Mouse (Mus musculus) hindbrain, embryonic 15.5 days (tissue): ENCODE measurements at regions not wholly inside any gene's neighbourhood (a gene's known extent, or its start where the extent isn't known, plus 50 kb on each side); places are given as distances from the start of the nearest gene placed in this dataset.

Source experiments
- ATAC-seq: fragments of 200-750 bp; cut with Nextera tagmentation; 2 replicates; pipeline ENCODE4 v1.8.0; 2017; ENCODE audit warnings: low read depth, moderate number of reproducible peaks, moderate TSS enrichment; ENCODE audit not compliant: low FRiP score
- H3K27ac ChIP-seq: fragments of 300-500 bp; sonication (generic); replicated peaks from 2 replicates; pipeline ENCODE4 v1.5.1; 2015; ENCODE audit warnings: mild to moderate bottlenecking, inconsistent platforms
- H3K27me3 ChIP-seq: fragments of 300-500 bp; sonication (generic); 2 replicates; pipeline ENCODE4 v1.6.1; 2015; ENCODE audit warnings: control low read depth, inconsistent platforms
- H3K36me3 ChIP-seq: fragments of 300-500 bp; sonication (generic); 2 replicates; pipeline ENCODE4 v1.6.1; 2015; ENCODE audit warnings: control low read depth, inconsistent platforms
- H3K4me1 ChIP-seq: fragments of 300-500 bp; sonication (generic); replicated peaks from 2 replicates; pipeline ENCODE4 v1.6.1; 2015; ENCODE audit warnings: control low read depth, inconsistent platforms
- H3K4me2 ChIP-seq: fragments of 300-500 bp; sonication (generic); 2 replicates; pipeline ENCODE4 v1.6.1; 2015; ENCODE audit warnings: moderate library complexity, mild to moderate bottlenecking, inconsistent platforms
- H3K4me3 ChIP-seq: fragments of 300-500 bp; sonication (generic); 2 replicates; pipeline ENCODE4 v1.5.1; 2015; ENCODE audit warnings: mild to moderate bottlenecking, inconsistent platforms
- H3K9ac ChIP-seq: fragments of 300-500 bp; sonication (generic); 2 replicates; pipeline ENCODE4 v1.6.1; 2015; ENCODE audit warnings: inconsistent platforms
- H3K9me3 ChIP-seq: fragments of 300-500 bp; sonication (generic); 2 replicates; pipeline ENCODE4 v1.6.1; 2016; ENCODE audit warnings: control low read depth, inconsistent platforms
- WGBS: fragments of 180-500 bp; shearing (Covaris S2); methylation state at CpG from one replicate; pipeline ENCODE4 v1.1.7; 2015; 5-methylcytosine and 5-hydroxymethylcytosine counted together

- no peaks in the 10 kb centered on the region for H3K27me3 ChIP-seq
- no peaks in the 10 kb centered on the region for H3K36me3 ChIP-seq
- H3K9ac ChIP-seq, result no peak overlapping the region
- H3K9me3 ChIP-seq, result no peaks in the 10 kb centered on the region
- ATAC-seq, result no peak
- H3K4me2 ChIP-seq, result no peak overlapping the region
- H3K4me3 ChIP-seq, result no peak overlapping the region
- no peak overlapping the region for H3K27ac ChIP-seq
- no peaks in the 10 kb centered on the region for H3K4me1 ChIP-seq
- 47% methylated on average over 4 of the region's 4 CpGs for WGBS
These were observed 237.5 kb upstream of the Zic3 start for GRCm38 (mm10) chrX:57784959-57785358.

GRCm38 (mm10) chrX:57787615-57788014 is 234.9 kb upstream of the Zic3 start:
- no peaks in the 10 kb centered on the region for H3K4me1 ChIP-seq
- no peaks in the 10 kb centered on the region for H3K9me3 ChIP-seq
- H3K36me3 ChIP-seq, result no peaks in the 10 kb centered on the region
- WGBS, result 67% methylated on average over 1 of the region's 1 CpGs
- H3K4me3 ChIP-seq, result no peak overlapping the region
- no peak overlapping the region for H3K27ac ChIP-seq
- H3K4me2 ChIP-seq, result no peak overlapping the region
- H3K27me3 ChIP-seq, result no peaks in the 10 kb centered on the region
- no peak for ATAC-seq
- H3K9ac ChIP-seq, result no peak overlapping the region

DNA sequence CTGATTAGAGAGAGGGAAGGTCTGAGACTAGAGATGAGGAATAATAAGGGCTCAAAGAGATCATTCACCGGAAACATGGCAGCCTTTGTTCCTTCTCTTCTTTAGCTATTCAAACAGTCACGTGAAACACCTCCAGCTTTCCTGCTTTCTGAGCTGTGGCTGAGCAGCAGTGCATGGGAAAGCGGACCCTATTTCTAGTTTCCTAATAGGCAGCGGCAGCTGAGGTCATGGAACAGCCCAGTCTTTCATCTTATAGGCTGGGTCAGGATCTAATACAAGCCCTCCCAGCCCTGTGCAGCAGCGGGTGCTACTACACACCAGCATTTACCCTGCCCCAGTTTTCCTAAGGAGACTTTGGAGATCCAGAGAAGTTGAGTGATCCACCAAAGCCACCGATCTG is 224.5 kb upstream of the Zic3 start:
- H3K27me3 ChIP-seq, result no peaks in the 10 kb centered on the region
- H3K9me3 ChIP-seq, result no peaks in the 10 kb centered on the region
- no peaks in the 10 kb centered on the region for H3K36me3 ChIP-seq
- no peak for ATAC-seq
- H3K4me1 ChIP-seq, result 0 out of 2 replicates have a peak, but pooled peaks cover 6% of the 10 kb centered on the region
- peak overlapping the region; percentile 18; the same call in 1 of the 2 replicates for H3K4me2 ChIP-seq
- WGBS, result 37% methylated on average over 6 of the region's 6 CpGs
- no peak overlapping the region for H3K9ac ChIP-seq
- H3K27ac ChIP-seq, result no peak overlapping the region; the same call in 1 of the 2 replicates
- no peak overlapping the region for H3K4me3 ChIP-seq

GRCm38 (mm10) chrX:57798394-57798793 is 224.1 kb upstream of the Zic3 start:
- ATAC-seq, result no peak
- Histone ChIP-seq H3K27me3 (no peaks in the 10 kb centered on the region), H3K27ac (no peak overlapping the region; the same call in 1 of the 2 replicates), H3K4me2 (no peak overlapping the region), H3K9ac (no peak overlapping the region), H3K9me3 (no peaks in the 10 kb centered on the region), H3K4me1 (0 out of 2 replicates have a peak, but pooled peaks cover 6% of the 10 kb centered on the region), H3K36me3 (no peaks in the 10 kb centered on the region), H3K4me3 (no peak overlapping the region)
- WGBS, result 34% methylated on average over 3 of the region's 3 CpGs

DNA sequence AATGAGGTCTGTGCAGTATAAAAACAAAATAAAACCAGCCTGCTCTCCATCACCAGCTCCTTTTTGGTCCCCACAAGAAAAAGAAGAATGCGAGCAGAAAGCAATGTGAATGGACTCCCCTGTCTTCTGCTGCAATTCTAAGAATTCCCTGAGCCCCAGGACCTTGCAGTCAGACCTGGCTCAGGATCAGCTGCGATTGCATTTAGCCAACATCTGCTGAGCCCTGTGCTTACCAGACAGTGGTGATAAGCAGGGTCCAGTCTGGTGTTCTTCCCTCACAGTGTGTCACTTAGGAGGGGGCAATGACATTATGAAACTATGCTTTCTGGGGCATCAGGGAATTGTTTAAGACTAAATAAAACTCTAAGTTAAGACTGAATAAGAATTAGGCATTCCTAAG is 223.6 kb upstream of the Zic3 start:
- Histone ChIP-seq H3K9me3 (no peaks in the 10 kb centered on the region), H3K27ac (no peak overlapping the region), H3K36me3 (no peaks in the 10 kb centered on the region), H3K4me1 (0 out of 2 replicates have a peak, but pooled peaks cover 6% of the 10 kb centered on the region), H3K4me3 (no peak overlapping the region), H3K4me2 (no peak overlapping the region), H3K27me3 (no peaks in the 10 kb centered on the region), H3K9ac (no peak overlapping the region)
- 39% methylated on average over 2 of the region's 2 CpGs for WGBS
- no peak for ATAC-seq
